Mouse (Mus musculus) limb, embryonic 13.5 days (tissue): ENCODE data around the gene Hspa14. TPM values are rescaled to one million over a fixed set of nuclear protein-coding genes. Genes with fewer than 3 reads are reported as not detected.

Experiments used
- ATAC-seq: fragments of 200-750 bp; cut with Nextera tagmentation; 2 replicates; pipeline ENCODE4 v1.8.0; 2017; ENCODE audit warnings: low read depth, moderate number of reproducible peaks, moderate TSS enrichment; ENCODE audit not compliant: low FRiP score
- H3K27ac ChIP-seq: fragments of 300-500 bp; sonication (generic); 2 replicates; pipeline ENCODE4 v1.5.1; 2015; ENCODE audit warnings: inconsistent platforms, mild to moderate bottlenecking, moderate library complexity
- H3K27me3 ChIP-seq: fragments of 300-500 bp; sonication (generic); 2 replicates; pipeline ENCODE4 v1.6.1; 2015; ENCODE audit warnings: mild to moderate bottlenecking, inconsistent platforms
- H3K36me3 ChIP-seq: fragments of 300-500 bp; sonication (generic); 2 replicates; pipeline ENCODE4 v1.6.1; 2015; ENCODE audit warnings: inconsistent platforms, mild to moderate bottlenecking, moderate library complexity
- H3K4me1 ChIP-seq: fragments of 300-500 bp; sonication (generic); 2 replicates; pipeline ENCODE4 v1.6.1; 2015; ENCODE audit warnings: inconsistent platforms
- H3K4me2 ChIP-seq: fragments of 300-500 bp; sonication (generic); replicated peaks from 2 replicates; pipeline ENCODE4 v1.6.1; 2015; ENCODE audit warnings: inconsistent platforms, mild to moderate bottlenecking, moderate library complexity
- H3K4me3 ChIP-seq: fragments of 300-500 bp; sonication (generic); 2 replicates; pipeline ENCODE4 v1.5.1; 2015; ENCODE audit warnings: moderate library complexity, mild to moderate bottlenecking, inconsistent platforms
- H3K9ac ChIP-seq: fragments of 300-500 bp; sonication (generic); 2 replicates; pipeline ENCODE4 v1.6.1; 2015; ENCODE audit warnings: mild to moderate bottlenecking, inconsistent platforms
- H3K9me3 ChIP-seq: fragments of 300-500 bp; sonication (generic); 2 replicates; pipeline ENCODE4 v1.6.1; 2016; ENCODE audit warnings: inconsistent platforms
- WGBS: fragments of 180-500 bp; shearing (Covaris S2); methylation state at CpG from one replicate; pipeline ENCODE4 v1.1.7; 2015; 5-methylcytosine and 5-hydroxymethylcytosine counted together
- polyA plus RNA-seq: library from polyadenylated mRNA; unstranded; fragments of >200 nt; fragmentation: Nextera tagmentation; extraction: Ambion mirVana; gene quantifications from 2 replicates; pipeline ENCODE4 v1.2.1, GENCODE M21; 2015

Gene Hspa14
- polyA plus RNA-seq, 1 experiment from 2014 or later = 106 TPM

DNA sequence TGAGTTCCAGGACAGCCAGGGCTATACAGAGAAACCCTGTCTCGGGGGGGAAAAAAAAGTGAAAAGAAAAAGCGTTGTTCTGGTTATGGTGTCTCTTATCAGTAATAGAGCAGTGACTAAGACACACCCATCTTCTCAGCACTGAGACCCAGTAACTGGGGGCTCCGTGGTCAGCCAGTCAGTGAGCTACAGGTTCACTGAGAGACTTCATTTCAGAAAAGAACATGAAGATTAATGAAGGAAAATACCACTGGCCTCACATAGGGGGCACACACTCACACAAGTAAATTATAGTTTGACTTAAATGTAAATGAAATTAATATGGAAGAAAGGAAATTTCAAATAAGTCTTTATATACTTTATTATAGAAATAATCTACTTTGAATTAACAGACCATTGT, 32.4 kb downstream of the Hspa14 start:
- ATAC-seq = no peak
- Histone ChIP-seq H3K27ac (no peak overlapping the region), H3K4me2 (no peak overlapping the region), H3K9me3 (no peaks in the 10 kb centered on the region), H3K27me3 (no peaks in the 10 kb centered on the region), H3K4me3 (no peak overlapping the region), H3K9ac (no peak overlapping the region), H3K4me1 (peaks cover 6% of the 10 kb centered on the region), H3K36me3 (0 out of 2 replicates have a peak, but pooled peaks cover 2% of the 10 kb centered on the region)
- WGBS = 86% methylated on average over 3 of the region's 3 CpGs

DNA sequence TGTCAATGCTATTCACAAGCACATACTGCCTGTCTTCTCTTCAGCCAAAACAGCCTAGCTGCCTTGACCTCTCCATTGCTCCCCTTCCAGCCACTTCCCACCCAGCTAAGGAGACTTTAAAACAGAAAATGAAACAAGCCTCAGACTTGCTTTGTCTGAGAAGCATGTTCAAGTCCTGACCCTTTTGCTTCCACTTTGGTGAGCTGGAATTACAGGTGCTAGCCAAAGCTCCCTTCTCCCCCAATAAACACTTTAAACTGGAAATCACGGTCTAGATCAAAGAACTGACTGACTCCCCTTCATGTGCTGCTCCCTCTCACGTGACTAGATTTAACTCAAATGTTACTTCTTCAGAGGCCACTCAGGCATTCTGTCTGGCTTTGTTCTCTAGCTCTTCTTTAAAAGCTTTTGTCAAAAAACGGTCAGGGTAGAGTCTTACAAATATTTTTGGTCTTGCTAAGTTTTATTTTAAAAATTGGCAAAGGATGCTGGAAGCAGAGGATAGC, 36.8 kb downstream of the Hspa14 start:
- ATAC-seq = no peak
- H3K9ac ChIP-seq = no peak overlapping the region
- H3K4me2 ChIP-seq = peak overlapping the region; percentile 77
- no peaks in the 10 kb centered on the region for H3K36me3 ChIP-seq
- no peak overlapping the region for H3K27ac ChIP-seq
- no peaks in the 10 kb centered on the region for H3K9me3 ChIP-seq
- H3K4me1 ChIP-seq = peaks cover 17% of the 10 kb centered on the region
- peak overlapping the region; percentile 94; the same call in 1 of the 2 replicates for H3K4me3 ChIP-seq
- no peaks in the 10 kb centered on the region for H3K27me3 ChIP-seq
- WGBS = 35% methylated on average over 3 of the region's 3 CpGs

DNA sequence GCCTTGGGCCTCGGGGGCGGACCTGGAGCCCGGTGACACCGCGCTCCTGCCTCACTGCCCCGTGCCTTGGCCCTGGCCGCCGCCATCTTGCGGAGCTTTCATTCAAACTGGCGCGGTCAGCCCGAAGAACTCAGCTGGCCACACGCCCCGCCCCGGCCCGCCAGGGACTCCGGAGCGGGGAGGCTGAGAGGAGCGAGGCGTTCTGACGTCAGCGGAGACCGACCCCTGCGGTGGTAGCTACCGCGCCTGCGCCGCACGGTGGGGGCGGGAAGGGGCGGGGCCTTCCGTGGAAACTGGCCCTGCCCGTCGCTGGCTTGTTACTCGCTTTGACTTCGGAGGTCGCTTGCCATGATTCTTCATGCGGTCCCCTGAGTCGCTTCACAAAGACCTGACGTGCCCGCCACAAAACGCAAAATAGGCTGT, 37.7 kb downstream of the Hspa14 start, which contains the start of gene Suv39h2:
Suv39h2 (minus strand) TSS at position 171 of the 423 bp plus-strand sequence.
- peak within 1 kb of the TSS; percentile 92 for H3K27ac ChIP-seq
- 0 out of 2 replicates have a peak, but pooled peaks cover 3% of the 10 kb centered on the region for H3K36me3 ChIP-seq
- H3K9me3 ChIP-seq = no peaks in the 10 kb centered on the region
- H3K9ac ChIP-seq = peak within 1 kb of the TSS; percentile 85
- peak within 1 kb of the TSS; percentile 94 for H3K4me3 ChIP-seq
- ATAC-seq = peak; percentile 98
- peaks cover 17% of the 10 kb centered on the region for H3K4me1 ChIP-seq
- H3K27me3 ChIP-seq = no peaks in the 10 kb centered on the region
- H3K4me2 ChIP-seq = peak within 1 kb of the TSS; percentile 77
- under 1% methylated on average over 41 of the region's 42 CpGs for WGBS

DNA sequence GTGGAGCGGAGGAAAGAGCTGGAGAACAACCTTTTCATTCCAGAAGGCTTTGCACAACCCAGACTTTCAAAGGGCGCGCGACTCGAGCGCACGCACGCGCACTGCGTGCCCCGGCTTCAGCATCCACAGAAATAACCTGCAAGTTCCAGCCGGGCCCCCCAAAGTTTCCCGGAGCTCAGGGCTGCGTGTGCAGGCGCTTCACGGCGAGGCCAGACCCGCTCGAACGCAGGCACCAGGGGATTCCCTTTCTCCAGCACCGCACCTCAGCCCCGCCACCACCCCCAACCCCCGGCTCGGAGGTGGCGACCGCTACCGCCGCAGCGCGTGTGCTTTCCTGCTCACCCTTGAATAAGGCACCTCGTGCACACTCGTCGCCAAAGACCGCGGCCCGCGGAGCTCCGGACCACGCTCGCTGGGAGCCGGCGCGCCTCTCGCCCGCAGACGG, 38.2 kb downstream of the Hspa14 start:
- peak overlapping the region; percentile 77 for H3K4me2 ChIP-seq
- H3K36me3 ChIP-seq = 0 out of 2 replicates have a peak, but pooled peaks cover 6% of the 10 kb centered on the region
- no peaks in the 10 kb centered on the region for H3K9me3 ChIP-seq
- peak; percentile 80 for ATAC-seq
- peak overlapping the region; percentile 94 for H3K4me3 ChIP-seq
- H3K9ac ChIP-seq = peak overlapping the region; percentile 85
- WGBS = under 1% methylated on average over 45 of the region's 46 CpGs
- H3K27ac ChIP-seq = peak overlapping the region; percentile 92
- H3K4me1 ChIP-seq = peaks cover 17% of the 10 kb centered on the region
- H3K27me3 ChIP-seq = no peaks in the 10 kb centered on the region

DNA sequence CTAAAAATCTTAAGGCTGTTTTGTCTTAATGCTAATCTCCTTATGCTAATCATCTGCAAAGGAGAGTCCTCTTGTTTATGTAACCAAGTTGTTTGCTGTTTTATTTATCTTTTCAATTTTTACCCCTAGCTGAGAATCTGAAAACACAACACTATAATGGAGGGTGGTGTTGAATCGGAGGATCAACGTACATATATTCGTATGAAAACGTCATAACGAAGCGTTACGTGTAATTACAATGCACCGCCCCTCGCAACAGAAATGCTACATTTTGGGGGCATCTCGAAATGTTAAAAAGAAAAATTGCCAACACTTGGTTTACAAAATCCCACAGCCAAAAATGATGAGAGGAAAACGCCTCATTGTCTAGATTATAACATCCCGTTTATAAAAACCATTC, 38.7 kb downstream of the Hspa14 start:
- Histone ChIP-seq H3K9ac (peak overlapping the region; percentile 85), H3K36me3 (0 out of 2 replicates have a peak, but pooled peaks cover 6% of the 10 kb centered on the region), H3K27ac (peak overlapping the region; percentile 92), H3K9me3 (no peaks in the 10 kb centered on the region), H3K4me1 (peaks cover 17% of the 10 kb centered on the region), H3K4me2 (peak overlapping the region; percentile 77), H3K27me3 (no peaks in the 10 kb centered on the region), H3K4me3 (peak overlapping the region; percentile 94)
- no peak for ATAC-seq
- under 1% methylated on average over 12 of the region's 12 CpGs for WGBS

DNA sequence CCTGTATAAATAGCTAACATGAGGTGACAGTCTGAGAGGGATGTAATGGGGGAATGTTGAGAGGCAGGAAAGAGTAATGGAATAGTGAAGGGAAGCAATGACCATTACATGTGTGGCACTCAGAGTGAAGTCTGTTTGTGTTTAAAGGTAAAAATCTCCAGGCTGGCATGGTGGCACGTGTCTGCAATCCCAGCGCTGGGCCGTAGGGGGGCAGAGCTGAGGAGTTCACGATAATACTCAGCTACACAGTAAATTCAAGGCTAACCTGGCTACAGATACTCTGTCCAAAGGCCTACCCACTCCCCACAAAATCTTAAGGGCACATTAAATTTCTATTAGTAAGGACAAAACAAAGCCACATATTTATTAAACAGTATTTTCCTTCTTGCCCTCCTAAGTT, 56.0 kb downstream of the Hspa14 start:
- no peak overlapping the region for H3K9ac ChIP-seq
- H3K27me3 ChIP-seq = no peaks in the 10 kb centered on the region
- no peak for ATAC-seq
- no peaks in the 10 kb centered on the region for H3K4me1 ChIP-seq
- H3K9me3 ChIP-seq = no peaks in the 10 kb centered on the region
- no peak overlapping the region for H3K4me3 ChIP-seq
- no peak overlapping the region for H3K27ac ChIP-seq
- 88% methylated on average over 4 of the region's 4 CpGs for WGBS
- H3K36me3 ChIP-seq = peaks cover 48% of the 10 kb centered on the region
- no peak overlapping the region for H3K4me2 ChIP-seq

DNA sequence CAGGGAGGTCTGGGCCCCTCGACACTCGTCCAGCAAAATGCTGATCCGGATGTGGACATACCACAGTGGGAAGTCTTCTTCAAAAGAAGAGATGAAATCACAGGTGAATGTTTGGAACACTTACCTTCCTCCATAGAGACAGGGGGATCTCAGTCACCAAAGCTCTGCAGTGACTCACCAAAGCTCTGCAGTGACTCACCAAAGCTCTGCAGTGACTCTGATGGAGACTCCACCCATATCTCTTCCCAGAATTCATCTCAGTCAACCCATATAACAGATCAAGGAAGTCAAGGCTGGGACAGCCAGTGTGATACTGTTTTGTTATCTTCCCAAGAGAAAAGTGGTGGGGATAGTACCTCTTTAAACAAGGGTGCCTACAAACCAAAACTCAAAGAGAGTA, 59.5 kb downstream of the Hspa14 start:
- Histone ChIP-seq H3K9me3 (no peaks in the 10 kb centered on the region), H3K27me3 (no peaks in the 10 kb centered on the region), H3K4me1 (peaks cover 5% of the 10 kb centered on the region), H3K4me2 (no peak overlapping the region), H3K36me3 (peaks cover 49% of the 10 kb centered on the region), H3K9ac (no peak overlapping the region), H3K27ac (no peak overlapping the region), H3K4me3 (no peak overlapping the region)
- no peak for ATAC-seq
- WGBS = 93% methylated on average over 3 of the region's 3 CpGs

DNA sequence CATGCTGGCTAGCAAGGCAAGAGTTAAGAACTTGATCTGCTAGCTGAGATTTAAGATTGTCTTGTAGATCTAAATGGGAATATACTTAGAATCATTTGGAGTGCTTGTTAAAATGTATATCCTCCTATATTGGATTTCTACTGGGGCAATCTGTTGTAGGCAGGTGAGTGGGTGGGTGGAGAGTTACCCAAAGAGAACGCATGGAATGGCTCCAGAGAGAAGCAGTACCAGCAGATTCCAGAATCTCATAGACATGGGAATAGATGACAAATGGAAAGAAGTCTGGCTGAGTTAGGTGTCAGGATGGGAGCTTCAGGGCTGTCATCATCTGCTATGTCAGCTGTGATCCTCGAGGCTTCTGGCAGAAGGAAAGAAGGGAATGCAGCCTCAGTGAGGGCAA, 63.2 kb downstream of the Hspa14 start:
- Histone ChIP-seq H3K9me3 (no peaks in the 10 kb centered on the region), H3K4me3 (no peak overlapping the region), H3K27ac (no peak overlapping the region), H3K36me3 (peaks cover 34% of the 10 kb centered on the region), H3K4me2 (no peak overlapping the region), H3K9ac (no peak overlapping the region), H3K4me1 (peaks cover 10% of the 10 kb centered on the region), H3K27me3 (no peaks in the 10 kb centered on the region)
- ATAC-seq = no peak
- 76% methylated on average over 2 of the region's 2 CpGs for WGBS

DNA sequence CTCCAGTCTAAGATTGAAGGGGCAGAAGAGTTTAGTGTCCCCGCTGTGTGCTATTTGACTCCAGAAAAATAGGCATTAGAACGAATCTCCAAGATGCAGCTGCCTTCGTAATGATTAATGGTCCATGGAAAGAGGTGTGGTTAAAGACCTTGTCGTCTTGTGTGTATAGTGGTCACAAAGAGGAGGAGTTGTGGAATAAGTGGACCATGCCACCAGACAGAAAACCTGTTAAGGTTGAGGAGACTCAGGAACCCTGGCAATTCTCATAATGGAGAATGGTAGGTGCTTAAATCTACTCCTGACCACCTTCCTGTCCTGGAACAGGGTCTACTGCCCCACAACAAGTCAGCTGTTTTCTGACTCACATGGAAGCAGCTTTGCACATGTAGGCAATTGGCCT, 66.6 kb downstream of the Hspa14 start:
- no peak overlapping the region for H3K9ac ChIP-seq
- ATAC-seq = no peak
- H3K4me1 ChIP-seq = peaks cover 10% of the 10 kb centered on the region
- H3K9me3 ChIP-seq = no peaks in the 10 kb centered on the region
- H3K4me3 ChIP-seq = no peak overlapping the region
- peaks cover 16% of the 10 kb centered on the region for H3K36me3 ChIP-seq
- H3K27me3 ChIP-seq = no peaks in the 10 kb centered on the region
- H3K27ac ChIP-seq = no peak overlapping the region
- 76% methylated on average over 4 of the region's 4 CpGs for WGBS
- H3K4me2 ChIP-seq = no peak overlapping the region

DNA sequence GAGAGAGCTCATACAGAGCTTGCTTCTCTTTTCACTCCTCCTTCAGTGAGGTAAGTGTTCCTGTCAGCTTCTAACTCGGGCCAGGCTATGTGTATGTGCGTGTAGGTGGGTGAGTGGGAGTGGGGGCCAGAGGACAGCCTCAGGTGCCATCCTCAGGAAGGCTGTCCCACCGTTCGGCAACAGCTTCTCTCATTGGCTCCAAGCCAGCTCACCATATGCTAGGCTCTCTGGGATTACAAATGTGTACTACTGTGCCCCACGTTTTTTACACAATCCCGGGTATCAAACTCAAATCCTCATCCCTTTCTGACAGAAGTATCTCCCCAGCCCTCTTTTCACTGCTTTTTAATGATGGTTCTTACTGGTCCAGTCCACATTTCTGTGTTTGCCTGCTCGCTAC, 68.4 kb downstream of the Hspa14 start:
- H3K27me3 ChIP-seq = no peaks in the 10 kb centered on the region
- ATAC-seq = no peak
- 71% methylated on average over 7 of the region's 7 CpGs for WGBS
- no peak overlapping the region for H3K4me2 ChIP-seq
- H3K4me3 ChIP-seq = no peak overlapping the region
- H3K4me1 ChIP-seq = peaks cover 10% of the 10 kb centered on the region
- no peaks in the 10 kb centered on the region for H3K9me3 ChIP-seq
- H3K27ac ChIP-seq = no peak overlapping the region
- no peak overlapping the region for H3K9ac ChIP-seq
- H3K36me3 ChIP-seq = peaks cover 12% of the 10 kb centered on the region

Other genes starting within 250 kb of the Hspa14 start
- 42.0 and 42.1 TPM in 2 replicates for gene Nmt2, start 228.6 kb downstream of the Hspa14 start, polyA plus RNA-seq
- 19.3 and 19.7 TPM in 2 replicates for gene Rpp38, start 180.2 kb downstream of the Hspa14 start, polyA plus RNA-seq
- 0.31 and 0.54 TPM in 2 replicates for gene Acbd7, start 176.6 kb downstream of the Hspa14 start, polyA plus RNA-seq
- 0.11 and 0.15 TPM in 2 replicates for gene Olah, start 115.6 kb downstream of the Hspa14 start, polyA plus RNA-seq
- gene Meig1, start 90.2 kb downstream of the Hspa14 start, polyA plus RNA-seq = not detected in 2 replicates
- gene Dclre1c, start 88.7 kb downstream of the Hspa14 start, polyA plus RNA-seq = 7.7 TPM in 2 replicates
- gene Suv39h2, start 37.8 kb downstream of the Hspa14 start, polyA plus RNA-seq = 20.8 and 22.3 TPM in 2 replicates
- gene Gm45902, start within 50 bp of the Hspa14 start, polyA plus RNA-seq = 5.4 and 5.6 TPM in 2 replicates
- 0.10 and 0.17 TPM in 2 replicates for gene Cdnf, start 216 bp upstream of the Hspa14 start, polyA plus RNA-seq
- gene Fam107b, start 57.7 kb upstream of the Hspa14 start, polyA plus RNA-seq = 32.8 and 34.9 TPM in 2 replicates